Mouse (Mus musculus): ENCODE results near the gene Cap2. TPM values are rescaled to one million over a fixed set of nuclear protein-coding genes. Genes with fewer than 3 reads are reported as not detected.

The Cap2 gene
- polyA plus RNA-seq (2014; fragmentation: Illumina TruSeq; extraction: RNeasy Lipid Tissue Mini Kit (QIAGEN cat#74804)), result 36.1 TPM

GRCm38 (mm10) chr13:46501800-46502389 is at the start of gene Cap2:
Gene Cap2 (plus strand): TSS chr13:46501848.

GRCm38 (mm10) chr13:46669048-46669619 is 167.5 kb downstream of the Cap2 start, which contains the start of gene Fam8a1:
Gene Fam8a1 (plus strand): TSS chr13:46669522.

Other genes starting within 250 kb of the Cap2 start
- 10.6 TPM for gene Stmnd1, start 228.1 kb upstream of the Cap2 start, polyA plus RNA-seq (2014; fragmentation: Illumina TruSeq; extraction: RNeasy Lipid Tissue Mini Kit (QIAGEN cat#74804))
- 13.5 TPM for gene Rbm24, start 83.4 kb upstream of the Cap2 start, polyA plus RNA-seq (2014; fragmentation: Illumina TruSeq; extraction: RNeasy Lipid Tissue Mini Kit (QIAGEN cat#74804))
- 247 TPM for gene Fam8a1, start 167.7 kb downstream of the Cap2 start, polyA plus RNA-seq (2014; fragmentation: Illumina TruSeq; extraction: RNeasy Lipid Tissue Mini Kit (QIAGEN cat#74804))
- gene Nup153, start 226.1 kb downstream of the Cap2 start, polyA plus RNA-seq (2014; fragmentation: Illumina TruSeq; extraction: RNeasy Lipid Tissue Mini Kit (QIAGEN cat#74804)), result 169 TPM

All from ovary, adult 10 weeks (tissue).